Mouse (Mus musculus) E14TG2a.4 (cell line): ENCODE data around the gene Eef1e1.
"Not testable (repeated sequence)": the region's sequence is repeated elsewhere in the genome, so short reads cannot be mapped to it uniquely, and the experiment has no call there.

Experiments used
- H3K27me3 ChIP-seq: 2 replicates; pipeline ENCODE4 v1.6.1; 2014; ENCODE audit warnings: low read length, control low read depth; ENCODE audit not compliant: insufficient read depth
- H3K36me3 ChIP-seq: 2 replicates; pipeline ENCODE4 v1.6.1; 2014; ENCODE audit warnings: low read length, control low read depth; ENCODE audit not compliant: insufficient read depth
- H3K4me1 ChIP-seq: replicated peaks from 2 replicates; pipeline ENCODE4 v1.6.1; 2014; ENCODE audit warnings: low read depth, low read length, control low read depth
- H3K4me3 ChIP-seq: replicated peaks from 2 replicates; pipeline ENCODE4 v1.5.1; 2014; ENCODE audit warnings: mild to moderate bottlenecking, low read length
- H3K9me3 ChIP-seq: 2 replicates; pipeline ENCODE4 v1.6.1; 2014; ENCODE audit warnings: low read length, control low read depth
- CTCF ChIP-seq: conservative IDR thresholded peaks from 2 replicates; pipeline ENCODE4 v1.5.1; 2014; ENCODE audit warnings: low read length
- NANOG ChIP-seq: IDR thresholded peaks from 2 replicates; pipeline ENCODE4 v1.6.1; 2014; ENCODE audit warnings: borderline replicate concordance, low read length, mixed read lengths
- POU5F1 ChIP-seq: IDR thresholded peaks from 2 replicates; pipeline ENCODE4 v1.6.1; 2014; ENCODE audit warnings: low read length, borderline replicate concordance

Gene Eef1e1

DNA sequence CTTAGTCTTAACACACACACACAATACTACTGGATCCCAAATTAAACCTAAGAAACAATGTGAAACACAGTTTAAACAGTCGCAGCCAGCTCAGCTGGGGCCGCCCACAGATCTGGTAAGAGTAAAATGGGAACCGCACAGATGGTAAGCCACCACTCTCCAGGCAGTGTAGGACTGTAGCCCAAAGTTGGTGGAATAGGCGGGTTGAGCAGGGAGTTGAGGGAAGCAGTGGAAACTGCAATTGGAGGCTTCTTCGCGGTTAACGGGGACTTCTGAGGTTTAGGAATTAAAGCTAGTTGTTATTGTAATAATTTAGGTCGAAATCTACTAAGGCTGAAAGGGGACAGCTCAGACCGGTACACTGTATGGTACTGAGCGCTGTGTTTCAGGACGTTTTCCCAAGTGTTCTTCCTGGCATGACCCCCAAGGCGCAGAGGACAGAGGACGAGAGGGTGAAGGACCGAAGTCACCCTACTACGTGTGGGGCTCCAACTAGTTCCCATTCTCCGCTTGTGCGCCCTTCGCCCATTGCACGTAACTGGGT is 24.5 kb downstream of the Eef1e1 start:
- TF ChIP-seq NANOG (no peak), POU5F1 (no peak), CTCF (no peak)
- Histone ChIP-seq H3K36me3 (peaks cover 10% of the 10 kb centered on the region), H3K4me1 (peaks cover 15% of the 10 kb centered on the region), H3K27me3 (0 out of 2 replicates have a peak, but pooled peaks cover 4% of the 10 kb centered on the region), H3K4me3 (peak overlapping the region; percentile 99), H3K9me3 (no peaks in the 10 kb centered on the region)

DNA sequence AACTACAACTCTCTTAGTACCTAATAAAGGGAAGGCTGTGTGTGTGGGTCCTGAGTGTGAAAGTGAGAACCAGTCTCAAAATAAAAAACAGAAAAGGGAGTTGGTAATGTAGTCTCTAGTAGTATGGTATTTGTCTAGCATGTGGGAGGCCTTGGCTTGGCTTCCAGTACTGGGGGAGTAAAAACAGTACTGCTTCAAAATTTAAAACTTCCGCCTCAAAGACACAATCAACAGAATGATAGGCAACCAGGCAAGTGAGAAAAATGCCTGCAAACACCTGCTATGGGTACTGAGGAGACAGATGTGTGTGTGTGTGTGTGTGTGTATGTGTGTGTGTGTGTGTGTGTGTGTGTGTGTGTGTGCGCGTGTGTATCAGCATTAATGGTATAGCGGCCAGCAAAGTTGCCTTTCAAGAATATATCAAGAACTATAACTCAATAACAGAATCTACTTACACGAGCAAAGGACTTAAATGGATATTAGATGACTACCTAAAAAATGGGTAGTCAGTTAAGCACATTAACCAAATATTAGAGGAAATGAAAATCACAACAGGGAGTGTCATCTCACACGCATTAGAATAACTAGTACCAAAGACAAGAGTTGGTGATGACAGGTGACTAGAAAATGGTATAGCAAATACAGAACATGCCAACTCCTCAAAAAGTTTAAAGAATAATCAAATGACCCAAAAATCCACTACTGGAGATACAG is 25.4 kb downstream of the Eef1e1 start:
- Histone ChIP-seq H3K36me3 (peaks cover 8% of the 10 kb centered on the region), H3K4me3 (no peak overlapping the region), H3K27me3 (0 out of 2 replicates have a peak, but pooled peaks cover 4% of the 10 kb centered on the region), H3K9me3 (no peaks in the 10 kb centered on the region), H3K4me1 (peaks cover 15% of the 10 kb centered on the region)
- TF ChIP-seq POU5F1 = no peak
- no peak for TF ChIP-seq CTCF
- no peak for TF ChIP-seq NANOG

DNA sequence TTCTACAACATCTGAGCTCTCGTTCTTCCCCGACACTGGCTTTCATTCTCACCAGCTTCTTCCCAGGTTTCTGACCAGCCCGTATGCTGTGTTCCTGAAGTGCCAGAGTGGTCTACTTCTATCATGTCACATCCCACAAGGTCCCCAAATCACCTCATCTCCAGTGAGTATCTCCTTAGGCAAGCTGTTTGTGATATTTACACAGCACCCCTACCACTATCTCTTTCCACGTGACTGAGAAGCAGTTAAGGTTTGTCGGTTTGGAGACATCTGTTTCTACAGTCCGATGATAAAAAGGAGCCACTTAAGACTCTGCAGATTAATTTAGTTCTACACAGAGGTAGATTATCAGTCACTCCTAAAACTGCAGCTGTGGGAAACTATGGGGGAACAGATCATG is 26.3 kb downstream of the Eef1e1 start:
- peaks cover 8% of the 10 kb centered on the region for H3K36me3 ChIP-seq

DNA sequence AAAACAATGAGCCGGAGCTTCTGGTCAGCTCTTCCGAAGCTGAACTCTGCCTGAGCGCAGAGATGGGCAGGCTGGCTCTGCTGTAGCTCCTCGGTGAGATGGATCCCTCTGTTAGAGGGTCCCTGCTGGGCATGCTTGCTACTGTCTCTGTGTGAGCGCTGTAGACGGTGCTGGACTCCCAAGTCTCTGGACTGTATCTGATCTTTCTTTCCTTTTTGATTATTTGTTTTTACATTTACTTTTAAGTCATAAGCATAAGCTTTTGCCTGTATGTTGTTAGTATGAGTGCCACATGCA is 32.7 kb downstream of the Eef1e1 start:
- Histone ChIP-seq H3K36me3 (peaks cover 22% of the 10 kb centered on the region), H3K4me1 (no peaks in the 10 kb centered on the region), H3K9me3 (no peaks in the 10 kb centered on the region), H3K27me3 (no peaks in the 10 kb centered on the region), H3K4me3 (no peak overlapping the region)
- TF ChIP-seq POU5F1 (no peak), NANOG (no peak), CTCF (no peak)

More for the DNA sequence above, 26.3 kb downstream of the Eef1e1 start:
- Histone ChIP-seq H3K4me3 (no peak overlapping the region), H3K27me3 (0 out of 2 replicates have a peak, but pooled peaks cover 4% of the 10 kb centered on the region), H3K4me1 (peaks cover 15% of the 10 kb centered on the region), H3K9me3 (no peaks in the 10 kb centered on the region)
- TF ChIP-seq POU5F1 (no peak), CTCF (no peak), NANOG (no peak)

- no peaks in the 10 kb centered on the region for H3K9me3 ChIP-seq
- H3K27me3 ChIP-seq = no peaks in the 10 kb centered on the region
- TF ChIP-seq POU5F1 = no peak
- TF ChIP-seq NANOG = no peak
- TF ChIP-seq CTCF = no peak
- H3K36me3 ChIP-seq = peaks cover 22% of the 10 kb centered on the region
- no peak overlapping the region for H3K4me3 ChIP-seq
- no peaks in the 10 kb centered on the region for H3K4me1 ChIP-seq
These were observed 33.2 kb downstream of the Eef1e1 start for GRCm38 (mm10) chr13:38625492-38626228.

DNA sequence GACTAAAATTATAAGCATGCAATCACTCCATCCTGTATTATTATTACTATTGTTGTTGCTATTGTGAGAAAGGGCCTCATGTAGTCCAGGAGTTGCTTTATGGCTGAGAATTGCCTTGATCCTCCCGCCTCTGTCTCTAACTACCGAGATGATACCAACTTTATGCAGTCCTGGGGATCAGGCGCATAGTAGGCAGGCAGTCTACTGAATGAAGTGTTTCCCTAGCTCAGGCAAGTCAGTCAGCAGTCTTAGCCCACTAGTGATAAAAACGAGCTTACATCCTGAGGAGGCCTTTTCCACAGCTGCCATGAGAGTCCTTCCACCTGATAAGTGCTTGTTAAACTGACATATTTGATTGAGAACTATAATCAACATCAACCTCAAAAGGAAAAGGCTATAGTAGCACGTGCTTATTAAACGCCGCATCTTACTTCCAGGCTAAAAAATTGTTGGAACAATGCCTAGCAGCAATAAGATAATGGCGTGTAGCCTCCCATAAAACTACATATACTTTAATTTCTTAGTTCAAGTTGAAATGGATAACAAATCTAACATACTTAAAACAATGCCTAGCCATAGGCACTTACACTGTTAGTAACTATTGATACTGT is 34.5 kb downstream of the Eef1e1 start:
- H3K27me3 ChIP-seq = no peaks in the 10 kb centered on the region
- H3K36me3 ChIP-seq = peaks cover 14% of the 10 kb centered on the region
- TF ChIP-seq CTCF (no peak), POU5F1 (no peak), NANOG (no peak)
- H3K4me3 ChIP-seq = no peak overlapping the region
- no peaks in the 10 kb centered on the region for H3K4me1 ChIP-seq
- no peaks in the 10 kb centered on the region for H3K9me3 ChIP-seq

DNA sequence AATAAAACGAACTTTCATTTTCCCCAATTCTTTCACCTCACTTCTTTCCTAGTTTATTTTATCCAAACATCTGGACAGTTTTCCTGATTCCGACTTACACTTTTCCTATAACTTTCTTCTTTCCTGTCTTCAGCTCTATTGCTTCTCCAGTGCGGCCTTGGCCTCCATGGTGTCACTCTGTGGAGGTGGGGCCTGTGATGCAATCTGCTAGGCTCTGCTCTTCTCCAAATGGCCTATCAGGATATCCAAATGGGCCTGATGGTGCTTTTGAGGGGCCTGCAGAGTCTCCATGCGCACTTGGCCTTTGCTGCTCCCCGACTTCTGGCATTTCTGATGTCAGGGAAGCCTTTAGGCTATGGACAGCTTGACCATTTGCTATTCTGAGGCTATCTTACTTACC is 35.6 kb downstream of the Eef1e1 start:
- H3K4me3 ChIP-seq = no peak overlapping the region
- H3K9me3 ChIP-seq = no peaks in the 10 kb centered on the region
- TF ChIP-seq POU5F1 (no peak), NANOG (no peak), CTCF (no peak)
- H3K27me3 ChIP-seq = no peaks in the 10 kb centered on the region
- peaks cover 14% of the 10 kb centered on the region for H3K36me3 ChIP-seq
- H3K4me1 ChIP-seq = no peaks in the 10 kb centered on the region

- H3K36me3 ChIP-seq, H3K27me3 ChIP-seq: not testable (repeated sequence)
These were observed 40.7 kb downstream of the Eef1e1 start for GRCm38 (mm10) chr13:38618001-38618630.

More at GRCm38 (mm10) chr13:38618001-38618630, 40.7 kb downstream of the Eef1e1 start:
- not testable (repeated sequence) for H3K9me3 ChIP-seq, H3K4me1 ChIP-seq, H3K4me3 ChIP-seq
